Mouse (Mus musculus) megakaryocyte progenitor cell, adult 5-6 weeks (primary cell): ENCODE results near the gene Pin1. TPM values are rescaled to one million over a fixed set of nuclear protein-coding genes. Genes with fewer than 3 reads are reported as not detected.

Experiments used
- ATAC-seq: replicated peaks from 2 replicates; pipeline ENCODE4 v1.8.0; 2016; ENCODE audit warnings: mild to moderate bottlenecking, moderate TSS enrichment, inconsistent platforms; ENCODE audit not compliant: poor library complexity
- total RNA-seq, 2 experiments: library from RNA; stranded (forward) in 1 of 2; stranded (reverse) in 1 of 2; fragments of 157-497, 149-512 nt in 1 of 2; fragments of 200-1000 nt in 1 of 2; gene quantifications; 2 replicates each; pipeline versions ENCODE4 v1.2.3 to v1.2.4; 2015 to 2017

The Pin1 gene
- total RNA-seq, 2 experiments from 2014 or later = 18.5 to 19.1 TPM

- ATAC-seq = no peak
These were observed 5.7 kb downstream of the Pin1 start for GRCm38 (mm10) chr9:20657546-20657945.

- peak; percentile 76 for ATAC-seq
These were observed 10.4 kb downstream of the Pin1 start for GRCm38 (mm10) chr9:20662325-20662724.

GRCm38 (mm10) chr9:20662874-20663273 is 11.0 kb downstream of the Pin1 start:
- ATAC-seq = no peak

DNA sequence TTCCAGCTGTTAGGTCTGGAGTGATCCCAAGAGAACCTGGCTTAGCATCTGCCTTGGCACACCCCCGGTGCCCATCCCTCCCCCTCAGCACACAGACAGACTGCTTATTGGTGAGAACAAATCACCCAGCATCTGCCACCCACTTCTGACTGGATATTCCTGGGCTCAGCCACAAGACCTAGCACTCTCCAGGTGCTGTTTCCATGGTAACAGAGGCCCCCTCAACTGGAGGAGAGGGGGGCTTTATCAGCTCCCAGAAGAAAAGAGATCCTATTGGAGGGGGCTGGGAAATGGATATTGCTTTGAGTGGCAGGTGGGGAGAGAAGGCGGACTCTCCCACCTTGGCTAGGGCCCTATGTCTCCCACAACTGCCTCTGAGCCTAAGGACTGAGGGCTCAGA is 12.1 kb downstream of the Pin1 start:
- ATAC-seq = no peak

DNA sequence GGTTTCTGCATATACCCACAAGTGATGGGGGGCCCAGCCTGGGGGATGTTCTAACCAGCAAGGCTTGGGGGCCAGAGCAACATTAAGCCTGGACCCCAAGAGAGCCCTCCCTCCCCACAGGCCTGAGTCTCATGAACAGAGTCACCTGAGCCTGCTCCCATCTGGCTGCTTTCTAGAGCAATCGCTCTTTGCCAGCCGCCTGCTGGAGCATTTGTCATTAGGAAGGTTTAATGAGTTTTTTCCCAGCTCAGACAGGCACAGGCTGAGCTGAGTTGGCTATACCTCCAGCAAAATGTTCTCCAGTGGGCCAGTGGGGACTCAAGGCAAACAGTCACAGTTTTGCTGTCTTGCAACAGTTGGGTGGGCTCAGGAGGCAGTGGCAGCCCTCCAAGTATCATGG is 12.5 kb downstream of the Pin1 start:
- no peak for ATAC-seq

- no peak for ATAC-seq
These were observed 13.2 kb downstream of the Pin1 start for GRCm38 (mm10) chr9:20664982-20665637.

GRCm38 (mm10) chr9:20665925-20666324 is 14.0 kb downstream of the Pin1 start:
- no peak for ATAC-seq

DNA sequence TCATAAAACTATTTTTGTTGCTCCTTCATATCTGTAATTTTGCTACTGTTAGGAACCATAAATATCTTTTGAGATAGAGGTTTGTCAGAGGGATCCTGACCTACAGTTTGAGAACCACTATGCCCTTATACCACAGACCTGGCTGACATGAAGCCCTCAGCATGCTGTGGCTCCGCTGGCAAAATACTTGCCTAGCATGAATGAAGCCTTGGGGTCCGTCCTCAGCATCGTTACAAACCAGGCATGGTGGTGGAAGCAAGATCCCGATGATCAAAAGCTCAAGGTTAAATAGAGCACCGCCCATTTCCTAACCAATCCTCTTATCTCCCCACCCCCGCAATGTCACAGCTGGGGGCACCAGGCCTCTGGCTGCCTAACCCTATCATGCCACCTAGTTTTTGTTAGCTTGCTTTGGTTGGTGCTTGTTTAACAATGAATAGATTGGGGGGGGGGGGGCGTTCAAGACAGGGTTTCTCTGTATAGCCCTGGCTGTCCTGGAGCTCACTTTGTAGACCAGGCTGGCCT is 14.7 kb downstream of the Pin1 start:
- ATAC-seq = peak; percentile 69

GRCm38 (mm10) chr9:20668065-20668464 is 16.2 kb downstream of the Pin1 start:
- no peak for ATAC-seq

DNA sequence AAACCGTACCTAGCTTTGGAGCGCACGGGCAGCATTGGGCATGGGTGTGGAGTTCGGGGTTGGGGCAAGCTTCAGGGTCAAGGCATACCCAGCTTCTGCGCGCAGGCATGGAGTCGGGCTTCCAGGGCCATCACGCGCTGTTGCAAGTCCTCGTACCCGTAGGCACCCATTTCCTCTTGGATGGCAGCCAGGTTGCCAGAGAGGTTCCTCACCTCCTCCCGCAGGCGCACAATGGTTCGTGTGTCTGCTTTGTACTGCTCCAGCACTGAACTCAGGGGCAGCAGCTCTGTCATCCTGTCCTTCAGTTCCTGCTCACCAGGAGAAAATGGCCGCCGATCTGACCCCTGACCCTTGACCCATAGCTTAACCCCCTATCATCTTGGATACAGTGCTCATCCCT is 20.2 kb downstream of the Pin1 start:
- ATAC-seq = peak; percentile 60

DNA sequence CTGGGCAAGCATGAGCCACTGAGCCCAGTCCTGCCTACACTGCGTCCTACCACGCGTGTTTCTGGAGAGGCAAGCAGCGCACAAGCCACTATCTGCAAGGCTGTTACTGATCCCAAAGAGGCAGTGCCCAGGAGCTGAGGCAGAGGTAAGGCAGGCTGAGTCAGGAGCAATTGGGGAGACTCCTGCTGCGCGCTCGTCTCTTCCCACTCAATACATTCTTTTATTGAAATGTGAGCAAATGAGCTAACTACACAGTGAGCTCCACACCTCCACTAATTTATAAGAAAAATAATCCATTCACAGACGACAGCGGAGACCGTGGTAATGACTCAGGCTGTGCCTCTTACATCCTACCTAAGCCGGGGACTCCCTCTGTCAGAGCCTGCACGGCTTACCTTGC is 26.0 kb downstream of the Pin1 start:
- no peak for ATAC-seq

GRCm38 (mm10) chr9:20680378-20680958 is 28.6 kb downstream of the Pin1 start:
- no peak for ATAC-seq

- ATAC-seq = no peak
These were observed 29.9 kb downstream of the Pin1 start for GRCm38 (mm10) chr9:20681546-20682388.

GRCm38 (mm10) chr9:20682389-20682722 is 30.5 kb downstream of the Pin1 start:
- no peak for ATAC-seq

DNA sequence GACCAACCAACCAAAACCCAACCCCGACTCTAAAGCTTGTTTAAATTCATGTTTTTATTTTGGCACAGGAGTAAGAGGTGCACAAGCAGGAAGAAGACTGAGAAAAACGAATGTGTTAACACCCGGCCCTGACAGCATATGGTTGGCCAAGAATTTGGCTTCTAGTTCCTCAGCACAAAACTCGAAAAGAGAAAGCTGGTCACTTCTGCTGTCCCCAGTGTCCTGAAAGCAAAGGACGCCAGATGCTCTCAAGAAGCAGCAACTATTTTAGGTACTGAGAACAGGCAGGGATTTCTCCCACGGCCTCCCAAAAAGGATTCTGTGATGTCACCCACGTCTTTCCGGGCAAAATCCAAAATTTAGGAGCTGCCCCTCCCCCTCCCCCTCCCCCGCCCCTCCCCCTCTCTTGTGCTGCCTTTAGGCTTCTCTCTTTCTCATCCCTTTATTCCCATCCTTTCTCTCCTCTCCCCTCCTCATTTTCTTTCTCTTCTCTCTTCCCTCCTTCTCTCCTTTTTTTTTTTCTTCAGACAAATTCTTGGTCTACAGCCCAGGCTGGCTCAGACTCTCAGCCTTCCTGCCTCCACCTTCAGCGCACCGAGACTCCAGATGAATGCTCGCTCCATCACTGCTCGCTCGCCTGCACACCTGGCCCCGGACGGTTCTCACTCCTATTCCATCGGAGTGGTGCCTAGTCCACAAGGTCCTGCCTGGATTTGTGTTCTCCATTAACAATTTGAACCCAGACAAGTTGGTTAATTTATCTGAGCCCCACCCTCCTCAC is 33.4 kb downstream of the Pin1 start:
- no peak for ATAC-seq

- ATAC-seq = no peak
These were observed 37.5 kb downstream of the Pin1 start for GRCm38 (mm10) chr9:20689403-20689802.

DNA sequence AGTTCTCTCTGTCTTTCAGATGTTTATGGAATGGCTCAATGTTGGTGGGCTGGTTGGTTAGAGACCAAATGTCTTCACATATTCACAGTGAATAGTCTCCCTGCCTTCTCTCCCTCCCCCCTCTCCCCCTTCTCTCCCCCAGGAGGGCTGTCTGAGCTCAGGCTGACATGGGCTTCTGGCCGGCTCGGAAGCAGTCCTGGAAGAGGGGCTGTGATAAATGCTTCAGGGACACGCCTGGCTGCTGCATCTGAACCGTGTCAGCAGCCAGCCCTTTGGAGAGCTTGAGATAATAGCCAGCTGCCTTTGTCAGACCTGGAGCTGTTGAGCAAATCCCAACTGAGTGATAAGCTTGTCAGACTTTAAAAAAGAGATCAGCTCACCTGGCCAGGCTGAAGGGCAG is 38.0 kb downstream of the Pin1 start:
- no peak for ATAC-seq

DNA sequence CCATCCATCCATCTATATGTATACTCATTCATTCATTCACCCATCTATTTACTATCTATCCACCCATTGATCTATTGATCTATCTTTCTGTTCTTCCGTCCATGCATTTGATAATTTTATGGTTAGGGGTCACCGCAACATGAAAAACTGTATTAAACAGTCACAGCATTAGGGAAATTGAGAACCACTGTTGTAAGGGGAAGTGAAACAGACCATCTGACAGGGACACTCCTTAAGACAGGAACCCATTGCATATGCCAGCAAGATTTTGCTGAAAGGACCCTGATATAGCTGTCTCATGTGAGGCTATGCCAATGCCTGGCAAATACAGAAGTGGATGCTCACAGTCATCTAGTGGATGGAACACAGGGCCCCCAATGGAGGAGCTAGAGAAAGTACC is 38.6 kb downstream of the Pin1 start:
- ATAC-seq = peak; percentile 69

- ATAC-seq = no peak
These were observed 41.0 kb downstream of the Pin1 start for GRCm38 (mm10) chr9:20692863-20693262.

- no peak for ATAC-seq
These were observed 42.9 kb downstream of the Pin1 start for GRCm38 (mm10) chr9:20694721-20695235.
